In the genomic region with DNA sequence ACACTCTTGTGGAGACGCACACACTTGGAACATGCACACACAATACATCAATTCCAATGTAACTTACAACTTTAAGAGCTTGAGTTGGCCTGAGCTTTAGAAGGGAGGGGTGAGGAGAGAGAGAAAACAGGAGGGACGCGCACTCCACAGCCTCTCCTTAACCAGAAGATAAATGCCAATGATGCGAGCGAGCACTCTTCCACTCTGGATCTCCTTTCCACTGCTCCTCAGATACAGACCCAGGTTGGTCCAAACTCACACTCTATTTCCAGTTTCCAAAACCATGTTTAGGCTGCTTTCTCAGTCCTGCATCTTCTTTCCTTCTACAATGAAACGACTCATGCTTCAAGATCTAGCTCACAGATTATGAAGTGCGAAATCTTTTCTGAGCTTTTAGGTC, we compare ENCODE assay signal across 35 mouse cellular contexts.
"Had no signal": no experiment of that assay in that cellular context is flagged by ENCODE, and none has a peak within 500 bp of the region (broad histone marks: within the 10 kb centered on the region; RNA-seq: fewer than 3 reads in every experiment).

No protein-coding gene starts in this region.

- H3K9ac ChIP-seq: heart, embryonic 12.5 days; heart, embryonic 13.5 days; heart, embryonic 15.5 days; hindbrain, embryonic 12.5 days; hindbrain, embryonic 13.5 days; hindbrain, embryonic 14.5 days; hindbrain, embryonic 15.5 days; intestine, embryonic 15.5 days; kidney, embryonic 15.5 days had no signal

- H3K27me3 ChIP-seq: heart, embryonic 12.5 days; heart, embryonic 13.5 days; heart, embryonic 15.5 days; hindbrain, embryonic 12.5 days; hindbrain, embryonic 13.5 days; hindbrain, embryonic 15.5 days; intestine, embryonic 15.5 days; kidney, embryonic 15.5 days had no signal

- H3K4me3 ChIP-seq: heart, embryonic 10.5 days; heart, embryonic 12.5 days; heart, embryonic 13.5 days; heart, embryonic 15.5 days; hindbrain, embryonic 10.5 days; hindbrain, embryonic 12.5 days; hindbrain, embryonic 13.5 days; hindbrain, embryonic 15.5 days; intestine, embryonic 15.5 days; kidney, embryonic 15.5 days; layer of hippocampus, adult 2 months had no signal

- H3K4me1 ChIP-seq: heart, embryonic 10.5 days; heart, embryonic 13.5 days; heart, embryonic 15.5 days; hindbrain, embryonic 10.5 days; hindbrain, embryonic 12.5 days; hindbrain, embryonic 13.5 days; hindbrain, embryonic 15.5 days; intestine, embryonic 15.5 days; kidney, embryonic 15.5 days had no signal

- H3K4me2 ChIP-seq: heart, embryonic 11.5 days; heart, embryonic 12.5 days; heart, embryonic 13.5 days; heart, embryonic 15.5 days; hindbrain, embryonic 12.5 days; hindbrain, embryonic 13.5 days; hindbrain, embryonic 14.5 days; hindbrain, embryonic 15.5 days; intestine, embryonic 15.5 days; kidney, embryonic 15.5 days had no signal

- H3K9me3 ChIP-seq: heart, embryonic 10.5 days; heart, embryonic 12.5 days; heart, embryonic 13.5 days; heart, embryonic 15.5 days; hindbrain, embryonic 10.5 days; hindbrain, embryonic 12.5 days; hindbrain, embryonic 13.5 days; hindbrain, embryonic 15.5 days; intestine, embryonic 15.5 days; kidney, embryonic 15.5 days had no signal

- H3K36me3 ChIP-seq: intestine, embryonic 15.5 days had no signal

- H3K27ac ChIP-seq: heart, embryonic 10.5 days; heart, embryonic 13.5 days; heart, embryonic 15.5 days; hindbrain, embryonic 10.5 days; hindbrain, embryonic 12.5 days; hindbrain, embryonic 13.5 days; hindbrain, embryonic 14.5 days; hindbrain, embryonic 15.5 days; hindbrain, postnatal 0 days; intestine, embryonic 15.5 days; kidney, embryonic 15.5 days; kidney, postnatal 0 days; layer of hippocampus, adult 2 months had no signal

- DNase-seq: heart, postnatal 10 days; heart, postnatal 14 days; heart, postnatal 36 days; heart, postnatal 4 days; kidney, adult 11 months; kidney, adult 18-20 months; kidney, adult 2 months; kidney, adult 8-10 months; kidney, adult 9 months; kidney, postnatal 10 days; kidney, postnatal 14 days; kidney, postnatal 25 days; kidney, postnatal 36 days; kidney, postnatal 4 days; layer of hippocampus, adult 9-11 months; layer of hippocampus, postnatal 36 days had no signal

- ATAC-seq: hindbrain, embryonic 16.5 days; hindbrain, postnatal 0 days; inflammation-experienced regulatory T-cells, adult 6 months; intestine, embryonic 15.5 days; intestine, embryonic 16.5 days; intestine, postnatal 0 days had no signal
